Mouse (Mus musculus) adrenal gland, adult 8-10 months (tissue): ENCODE results near the gene Fgr. TPM values are rescaled to one million over a fixed set of nuclear protein-coding genes. Genes with fewer than 3 reads are reported as not detected.

Source experiments
- DNase-seq: peaks from one replicate; pipeline ENCODE4 v3.0.0; 2022
- total RNA-seq, 4 experiments: library from RNA; stranded (reverse); gene quantifications; 2 replicates each; pipeline ENCODE4 v1.2.4; 2022

Gene Fgr
- total RNA-seq, 4 experiments from 2014 or later, result 0.42 to 0.92 (median 0.64) TPM

DNA sequence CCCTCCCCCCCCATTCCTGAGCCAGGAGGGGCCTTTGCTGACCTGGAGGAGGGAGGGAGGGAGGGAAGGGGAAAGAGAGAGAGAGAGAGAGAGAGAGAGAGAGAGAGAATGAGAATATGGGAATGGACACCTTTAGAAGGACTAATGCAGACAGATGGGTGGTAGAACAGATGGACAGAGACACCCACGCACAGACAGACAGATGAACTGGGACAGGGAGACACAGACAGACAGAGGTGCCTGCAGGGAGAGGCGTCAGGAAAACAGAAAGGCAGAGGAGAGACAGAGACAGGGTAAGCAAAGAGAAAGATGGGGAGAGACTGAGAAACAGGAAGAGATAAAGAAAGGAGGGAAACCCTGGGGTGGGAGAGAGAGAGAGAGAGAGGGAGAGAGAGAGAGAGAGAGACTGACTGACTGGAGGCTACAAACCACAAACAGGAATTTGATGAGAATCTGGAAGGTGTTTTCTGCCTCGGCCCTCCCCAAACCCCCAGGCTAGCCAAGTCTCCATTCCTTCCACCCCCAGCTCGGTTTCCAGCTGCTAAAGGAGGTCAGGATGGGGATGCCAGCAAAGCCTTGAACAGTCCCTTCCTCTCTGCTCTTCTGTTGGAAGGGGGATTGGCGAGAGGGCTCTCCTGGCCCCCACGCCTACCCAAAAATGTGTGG, 43.8 kb downstream of the Fgr start:
- DNase-seq, result no peak

DNA sequence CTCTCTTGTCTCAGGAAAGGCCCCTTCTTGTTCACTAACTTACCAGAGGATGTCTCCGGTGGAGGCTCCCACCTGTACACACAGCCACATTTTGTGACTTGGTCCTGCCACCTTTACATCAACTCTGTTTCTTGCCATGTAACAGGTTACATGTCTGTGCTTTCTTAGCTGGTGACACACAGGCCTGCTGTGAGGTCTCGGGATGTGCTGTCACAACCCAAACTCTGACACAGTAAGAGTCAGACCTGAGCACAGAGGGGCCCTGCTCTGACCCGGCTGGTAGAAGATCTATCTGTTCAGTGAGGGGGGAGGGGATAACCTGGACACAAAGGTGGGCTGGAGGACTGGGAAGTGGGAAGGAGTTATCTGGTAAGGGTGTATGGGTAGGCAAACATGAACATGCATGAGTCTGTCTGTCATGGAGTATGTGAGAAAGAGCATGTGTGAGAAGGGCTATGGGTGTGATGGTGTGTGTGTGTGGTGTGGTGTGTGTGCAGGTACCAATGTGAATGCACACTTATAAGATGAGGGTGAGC, 44.4 kb downstream of the Fgr start:
- no peak for DNase-seq

DNA sequence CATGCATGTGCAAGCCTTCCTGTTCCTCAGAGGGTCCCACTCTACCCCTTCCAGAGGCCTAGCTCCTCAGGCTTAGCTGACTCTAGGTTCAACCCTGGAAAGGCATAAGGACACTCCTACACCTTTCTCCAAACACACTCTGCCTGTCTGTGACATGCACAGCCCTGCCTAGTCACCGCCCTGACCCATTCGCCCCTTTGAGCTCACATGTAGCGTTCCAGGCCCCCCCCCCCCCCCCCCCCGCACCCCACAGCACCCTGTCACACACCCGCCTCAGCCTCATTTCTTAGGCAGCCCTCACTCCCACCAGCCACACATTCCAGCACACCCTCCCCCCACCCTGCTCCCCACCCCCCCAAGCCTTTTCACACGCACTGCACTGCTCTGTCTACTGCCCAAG, 46.8 kb downstream of the Fgr start:
- DNase-seq, result no peak

- no peak for DNase-seq
Observed at GRCm38 (mm10) chr4:133021181-133021671, 47.3 kb downstream of the Fgr start.

- DNase-seq, result no peak
Observed at GRCm38 (mm10) chr4:133022217-133022616, 48.3 kb downstream of the Fgr start.

- DNase-seq, result no peak
Observed at GRCm38 (mm10) chr4:133022954-133023635, 49.2 kb downstream of the Fgr start.

DNA sequence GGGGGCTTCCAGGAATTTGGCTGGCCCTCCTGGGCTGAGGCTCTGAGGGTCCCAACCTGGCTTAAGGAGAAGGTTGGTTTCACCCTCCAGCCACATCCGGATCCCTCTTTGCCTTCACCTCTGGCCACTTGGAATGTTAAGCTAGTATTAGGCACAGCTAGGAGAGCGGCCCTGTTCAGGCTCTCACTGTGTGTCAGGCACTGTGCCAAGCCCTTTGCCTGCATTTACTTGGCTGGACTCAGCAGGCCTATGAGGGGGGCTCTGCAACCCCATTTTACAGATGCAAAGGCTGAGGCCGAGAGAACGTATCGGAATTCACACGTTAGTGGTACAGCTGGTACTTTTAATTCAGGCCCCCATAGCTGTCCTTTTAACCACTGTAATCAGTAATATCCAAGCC, 49.7 kb downstream of the Fgr start:
- DNase-seq, result no peak

- no peak for DNase-seq
Observed at GRCm38 (mm10) chr4:133024404-133024803, 50.5 kb downstream of the Fgr start.

GRCm38 (mm10) chr4:133024969-133025685, 51.2 kb downstream of the Fgr start:
- DNase-seq, result no peak

- DNase-seq, result no peak
Observed at GRCm38 (mm10) chr4:133026272-133026671, 52.4 kb downstream of the Fgr start.

DNA sequence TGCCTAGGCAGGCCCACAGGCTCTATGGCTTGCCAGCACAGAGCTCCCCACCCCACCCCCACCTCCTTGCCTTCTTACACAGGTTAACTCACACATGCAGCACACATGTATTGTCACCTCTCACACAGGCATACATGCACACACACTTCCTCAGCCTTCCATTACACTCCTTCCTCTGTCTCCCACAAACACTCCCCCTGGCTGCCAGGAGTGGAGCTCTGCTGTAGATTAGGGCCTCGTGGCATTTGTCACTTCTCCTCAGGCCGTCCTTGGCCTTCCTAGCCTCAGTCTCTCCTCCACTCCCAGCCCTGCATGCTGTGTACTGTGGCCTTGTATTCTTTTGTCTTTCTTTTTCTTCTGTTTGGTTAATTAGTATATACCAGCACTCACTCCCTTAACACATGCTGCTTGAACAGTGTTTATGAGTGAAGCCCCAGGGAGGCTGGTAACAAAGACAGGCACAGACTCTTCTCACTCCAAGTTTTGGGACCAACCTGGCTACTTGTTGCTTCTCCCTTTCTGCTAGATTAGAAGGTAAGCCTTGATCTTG, 53.0 kb downstream of the Fgr start:
- no peak for DNase-seq

- no peak for DNase-seq
Observed at GRCm38 (mm10) chr4:133027721-133028120, 53.8 kb downstream of the Fgr start.

DNA sequence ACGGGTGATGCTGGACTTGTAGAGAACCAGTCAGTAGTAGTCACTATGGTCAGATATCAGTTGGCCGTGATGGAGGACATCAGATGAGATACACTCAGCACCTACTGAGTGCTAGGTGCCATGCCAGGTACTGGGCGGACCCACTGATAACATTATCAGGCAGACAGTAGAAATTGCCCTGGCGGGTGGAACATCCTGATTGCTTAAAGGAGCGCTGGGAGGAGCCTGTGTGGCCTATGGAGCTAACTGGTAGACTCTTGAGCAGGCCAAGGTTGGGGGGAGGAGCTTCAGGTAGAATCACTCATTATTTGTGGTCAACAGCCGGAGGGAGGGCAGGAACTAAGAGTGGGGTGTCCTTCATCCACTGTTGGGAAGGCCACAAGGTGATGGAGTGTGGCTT, 54.3 kb downstream of the Fgr start:
- peak; percentile 79 for DNase-seq

GRCm38 (mm10) chr4:133028875-133029274, 55.0 kb downstream of the Fgr start:
- DNase-seq, result no peak

DNA sequence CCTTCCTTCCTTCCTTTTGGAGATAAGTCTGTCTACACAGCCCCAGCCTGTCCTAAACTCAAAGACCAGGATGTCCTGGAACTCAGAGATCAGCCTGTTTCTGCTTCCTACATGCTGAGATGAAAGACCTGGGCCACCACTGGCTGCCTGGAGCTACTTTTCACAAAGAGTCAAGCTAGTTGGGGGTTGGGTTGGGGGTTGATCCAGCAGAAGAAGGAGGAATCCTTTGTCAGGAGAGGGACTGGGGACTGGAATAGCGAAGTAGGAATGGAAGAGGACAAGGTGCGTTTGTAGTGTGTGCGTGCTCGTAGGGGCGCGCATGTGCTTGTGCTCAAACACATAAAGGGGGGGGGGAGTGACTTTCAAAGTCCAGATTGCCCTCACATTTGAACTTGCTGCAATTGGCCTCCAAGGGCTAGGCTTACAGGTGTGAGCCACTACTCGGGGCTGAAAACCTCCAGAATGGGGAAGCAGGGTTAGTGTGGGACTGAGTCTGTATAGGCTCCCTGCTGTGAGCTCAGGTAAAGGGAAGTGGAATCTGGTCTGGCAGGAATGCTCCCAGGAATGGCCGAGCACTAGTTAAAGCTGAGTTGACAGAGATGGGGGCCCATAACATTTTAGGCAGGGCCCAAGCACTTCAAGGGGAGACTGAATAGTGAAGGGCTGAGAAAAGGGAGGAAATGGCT, 58.7 kb downstream of the Fgr start:
- no peak for DNase-seq

- peak; percentile 71 for DNase-seq
Observed at GRCm38 (mm10) chr4:133034478-133034877, 60.6 kb downstream of the Fgr start.

- DNase-seq, result peak; percentile 73
Observed at GRCm38 (mm10) chr4:133035446-133035845, 61.6 kb downstream of the Fgr start.

- no peak for DNase-seq
Observed at GRCm38 (mm10) chr4:133035946-133036345, 62.1 kb downstream of the Fgr start.

GRCm38 (mm10) chr4:133037293-133037692, 63.4 kb downstream of the Fgr start:
- no peak for DNase-seq

- no peak for DNase-seq
Observed at GRCm38 (mm10) chr4:133037798-133038197, 63.9 kb downstream of the Fgr start.

GRCm38 (mm10) chr4:133038521-133039115, 64.7 kb downstream of the Fgr start:
- no peak for DNase-seq
